Mouse (Mus musculus) thymus, adult 2 months (tissue): ENCODE data around the gene Pkm.

Source experiments
- CTCF ChIP-seq: fragments of 200-500 bp; IDR thresholded peaks from 2 replicates; pipeline ENCODE4 v1.5.1; 2012; ENCODE audit warnings: mild to moderate bottlenecking, control low read depth, low read length, moderate library complexity, borderline replicate concordance; ENCODE audit not compliant: control insufficient read depth, poor library complexity, insufficient read depth; ENCODE audit errors: extremely low read depth
- POLR2A ChIP-seq: fragments of 200-500 bp; IDR thresholded peaks from 2 replicates; pipeline ENCODE4 v1.6.1; 2012; ENCODE audit warnings: mild to moderate bottlenecking, low read length, control low read depth, moderate library complexity; ENCODE audit not compliant: control insufficient read depth, poor library complexity, insufficient read depth; ENCODE audit errors: extremely low read depth

DNA sequence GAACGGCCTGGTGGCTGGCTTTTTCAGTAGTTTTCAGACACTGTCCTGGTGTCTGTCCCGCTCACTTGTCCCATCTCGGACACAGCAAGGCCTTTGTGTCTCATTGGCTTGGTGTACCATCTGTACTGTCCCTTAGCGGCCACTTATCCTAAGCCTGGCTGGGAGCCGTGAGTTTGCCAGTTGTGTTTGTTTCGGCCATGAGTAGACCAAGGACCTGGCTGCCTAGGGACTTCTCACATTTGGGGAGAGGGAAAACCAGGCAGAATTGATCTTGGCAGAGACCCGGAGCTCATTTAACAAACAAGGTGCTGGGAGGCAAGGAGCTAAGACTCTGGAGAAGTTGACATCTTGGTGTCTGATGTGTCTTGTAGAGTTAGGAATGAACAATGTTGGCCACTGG, 7.1 kb downstream of the Pkm start:
- TF ChIP-seq CTCF, result no peak
- TF ChIP-seq POLR2A, result no peak
